11 mouse cellular contexts compared by ENCODE assay signal in genomic region chr10:30624161-30625019, GRCm38 (mm10). TPM values are rescaled to one million over a fixed set of nuclear protein-coding genes. Genes with fewer than 3 reads are reported as not detected.
DNase-seq lines count a peak whose midpoint lies in the region; ATAC-seq lines count a peak whose summit lies in the region.
"Had no signal": no experiment of that assay in that cellular context is flagged by ENCODE, and none has a peak within 500 bp of the region (broad histone marks: within the 10 kb centered on the region; RNA-seq: fewer than 3 reads in every experiment).

No protein-coding gene starts in this region.

- H3K27ac ChIP-seq in forebrain, embryonic 14.5 days (ENCODE audit: low read depth, low read length) = peak overlapping the region; percentile 62; the same call in 1 of the 2 replicates
- H3K27ac ChIP-seq: limb, embryonic 15.5 days had no signal

- DNase-seq in kidney, postnatal 36 days = peak; percentile 39 to 42
- DNase-seq in kidney, adult 8-10 months = no peak
- DNase-seq in MN1 (ENCODE audit: low spot score) = peak; percentile 47
- DNase-seq in forebrain, embryonic 14.5 days (ENCODE audit: low spot score) = peak; percentile 84
- peak; percentile 10 for DNase-seq in lung, postnatal 25 days (ENCODE audit: low spot score)
- DNase-seq in left cerebral cortex, adult 11 months (ENCODE audit: low spot score) = no peak
- DNase-seq in left cerebral cortex, postnatal 10 days (ENCODE audit: extremely low spot score in 1 of 2, low spot score in 2 of 2) = no peak
- DNase-seq: heart, adult 18-20 months had no signal

- no peaks in the 10 kb centered on the region for H3K4me1 ChIP-seq in forebrain, embryonic 14.5 days (ENCODE audit: control insufficient read depth, insufficient read depth, low read length)
- H3K4me1 ChIP-seq: limb, embryonic 15.5 days had no signal

- peak; percentile 94 for ATAC-seq in forebrain, embryonic 14.5 days
- ATAC-seq: inflammation-experienced regulatory T-cells, adult 6 months had no signal

- intact Hi-C loops in left cerebral cortex, postnatal 10 days (cut with DNase I) = loop anchor here (5.0 kb wide), 1 partner anchor 93 kb away; no protein-coding TSS in a partner anchor

- no peaks in the 10 kb centered on the region for H3K27me3 ChIP-seq in forebrain, embryonic 14.5 days (replicated peaks; ENCODE audit: control insufficient read depth, insufficient read depth, low read length)
- H3K27me3 ChIP-seq: limb, embryonic 15.5 days had no signal

- H3K36me3 ChIP-seq in forebrain, embryonic 14.5 days (ENCODE audit: control insufficient read depth, insufficient read depth, low read length) = no peaks in the 10 kb centered on the region
- H3K36me3 ChIP-seq: G1E; limb, embryonic 15.5 days had no signal

- no peak overlapping the region for H3K4me3 ChIP-seq in forebrain, embryonic 14.5 days (ENCODE audit: low read depth, low read length)
- H3K4me3 ChIP-seq: limb, embryonic 15.5 days had no signal

- WGBS in forebrain, embryonic 14.5 days = 35% methylated on average over 5 of the region's 5 CpGs

- no peak overlapping the region for H3K9ac ChIP-seq in forebrain, embryonic 14.5 days (ENCODE audit: low read length)
- H3K9ac ChIP-seq: limb, embryonic 15.5 days had no signal

- no peaks in the 10 kb centered on the region for H3K9me3 ChIP-seq in forebrain, embryonic 14.5 days (replicated peaks; ENCODE audit: control insufficient read depth, low read length)
- H3K9me3 ChIP-seq: G1E; limb, embryonic 15.5 days had no signal

- H3K4me2 ChIP-seq in forebrain, embryonic 14.5 days (ENCODE audit: low read length) = no peak overlapping the region
- H3K4me2 ChIP-seq: limb, embryonic 15.5 days had no signal

RNA-seq across cellular contexts. Expression of gene Hint3, which starts 5.0 kb away (rescaled TPM):
- polyA plus RNA-seq in forebrain, embryonic 14.5 days (2014; fragmentation: Nextera tagmentation; extraction: Ambion mirVana) = 17.9 and 19.1 TPM in 2 replicates
- 10 to 100 TPM; 33.2 to 34.0 TPM for total RNA-seq in left cerebral cortex, postnatal 10 days (2021)

RNA-seq across cellular contexts. Expression of gene Trmt11, which starts 23.8 kb away (rescaled TPM):
- 21.4 and 23.9 TPM in 2 replicates for polyA plus RNA-seq in forebrain, embryonic 14.5 days (2014; fragmentation: Nextera tagmentation; extraction: Ambion mirVana)
- 1 to 10 TPM; 7.5 to 7.7 TPM for total RNA-seq in left cerebral cortex, postnatal 10 days (2021)

Comparison
In these comparisons a context has a peak if more than half of its experiments do, and no peak if none do; other contexts are left out.
1. DNase-seq: peak in kidney, postnatal 36 days (2 of 2), MN1 (single experiment), forebrain, embryonic 14.5 days (single experiment) and lung, postnatal 25 days (single experiment); none in kidney, adult 8-10 months (0 of 2), left cerebral cortex, adult 11 months (single experiment) and left cerebral cortex, postnatal 10 days (0 of 2).